Mouse (Mus musculus) intestine, embryonic 15.5 days (tissue): ENCODE results near the gene Rfx4. TPM values are rescaled to one million over a fixed set of nuclear protein-coding genes. Genes with fewer than 3 reads are reported as not detected.
A peak's percentile ranks its signal among the peaks of the same experiment; 100 is the strongest.

ENCODE experiments used
- ATAC-seq: fragments of 200-750 bp; cut with Nextera tagmentation; 2 replicates; pipeline ENCODE4 v1.8.0; 2017; ENCODE audit warnings: moderate TSS enrichment, moderate library complexity
- H3K27ac ChIP-seq: fragments of 300-500 bp; sonication (generic); 2 replicates; pipeline ENCODE4 v1.5.1; 2015; ENCODE audit warnings: mild to moderate bottlenecking, inconsistent platforms
- H3K27me3 ChIP-seq: fragments of 300-500 bp; sonication (generic); replicated peaks from 2 replicates; pipeline ENCODE4 v1.6.1; 2015; ENCODE audit warnings: inconsistent platforms
- H3K36me3 ChIP-seq: fragments of 300-500 bp; sonication (generic); 2 replicates; pipeline ENCODE4 v1.6.1; 2015; ENCODE audit warnings: inconsistent platforms
- H3K4me1 ChIP-seq: fragments of 300-500 bp; sonication (generic); replicated peaks from 2 replicates; pipeline ENCODE4 v1.6.1; 2015; ENCODE audit warnings: inconsistent platforms
- H3K4me2 ChIP-seq: fragments of 300-500 bp; sonication (generic); replicated peaks from 2 replicates; pipeline ENCODE4 v1.6.1; 2015; ENCODE audit warnings: mild to moderate bottlenecking, inconsistent platforms
- H3K4me3 ChIP-seq: fragments of 300-500 bp; sonication (generic); replicated peaks from 2 replicates; pipeline ENCODE4 v1.5.1; 2015; ENCODE audit warnings: inconsistent platforms
- H3K9ac ChIP-seq: fragments of 300-500 bp; sonication (generic); 2 replicates; pipeline ENCODE4 v1.6.1; 2015; ENCODE audit warnings: inconsistent platforms
- H3K9me3 ChIP-seq: fragments of 300-500 bp; sonication (generic); 2 replicates; pipeline ENCODE4 v1.6.1; 2016; ENCODE audit warnings: inconsistent platforms
- WGBS: fragments of 180-500 bp; shearing (Covaris S2); methylation state at CpG from one replicate; pipeline ENCODE4 v1.1.7; 2015; 5-methylcytosine and 5-hydroxymethylcytosine counted together
- polyA plus RNA-seq: library from polyadenylated mRNA; unstranded; fragments of >200 nt; fragmentation: Nextera tagmentation; extraction: Ambion mirVana; gene quantifications from 2 replicates; pipeline ENCODE4 v1.2.1, GENCODE M21; 2015

The Rfx4 gene
- polyA plus RNA-seq, 1 experiment from 2014 or later, result not detected

DNA sequence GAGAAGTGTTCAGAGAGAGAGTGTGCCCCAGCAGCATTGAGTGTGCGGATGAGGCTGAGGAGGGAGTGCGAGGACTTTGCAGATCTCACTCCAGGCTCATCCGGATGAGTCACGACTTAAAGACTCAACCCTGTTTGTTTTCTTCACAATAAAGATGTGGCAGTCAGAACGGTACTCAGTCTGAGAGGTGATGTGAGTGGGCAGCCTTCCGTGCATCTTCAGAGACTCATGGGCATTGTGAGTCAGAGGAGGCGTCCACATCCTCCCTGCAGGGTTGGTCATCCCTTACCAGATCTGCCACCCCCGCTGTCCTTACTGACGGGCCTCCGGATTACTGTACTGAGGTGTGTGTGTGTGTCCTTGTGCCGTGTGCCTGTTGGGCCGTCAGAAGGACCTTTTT lies 28.9 kb upstream of the Rfx4 start:
- H3K4me2 ChIP-seq, result no peak overlapping the region
- no peaks in the 10 kb centered on the region for H3K36me3 ChIP-seq
- 89% methylated on average over 12 of the region's 12 CpGs for WGBS
- no peak overlapping the region for H3K4me3 ChIP-seq
- H3K27me3 ChIP-seq, result no peaks in the 10 kb centered on the region; the same call in 1 of the 2 replicates
- H3K4me1 ChIP-seq, result no peaks in the 10 kb centered on the region
- H3K27ac ChIP-seq, result no peak overlapping the region
- no peak overlapping the region for H3K9ac ChIP-seq
- no peaks in the 10 kb centered on the region for H3K9me3 ChIP-seq
- ATAC-seq, result no peak

DNA sequence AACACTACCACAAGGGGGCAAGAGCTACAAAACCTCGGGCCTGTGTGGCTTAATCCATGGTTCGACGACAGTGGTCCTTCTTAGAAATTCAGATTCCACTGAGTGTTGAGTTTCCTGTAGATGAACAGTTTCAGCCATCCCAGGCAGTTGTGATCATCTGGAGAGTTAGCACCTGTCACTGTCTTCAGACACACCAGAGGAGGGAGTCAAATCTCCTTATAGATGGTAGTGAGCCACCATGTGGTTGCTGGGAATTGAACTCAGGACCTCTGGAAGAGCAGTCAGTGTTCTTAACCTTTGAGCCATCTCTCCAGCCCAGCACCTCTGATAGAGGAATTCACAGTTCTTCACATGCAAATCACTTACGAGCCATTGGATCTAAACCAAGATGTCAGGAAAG lies 28.1 kb upstream of the Rfx4 start:
- no peak overlapping the region for H3K27ac ChIP-seq
- WGBS, result 85% methylated on average over 4 of the region's 4 CpGs
- no peak overlapping the region for H3K4me2 ChIP-seq
- no peaks in the 10 kb centered on the region for H3K4me1 ChIP-seq
- no peaks in the 10 kb centered on the region for H3K36me3 ChIP-seq
- no peak overlapping the region for H3K9ac ChIP-seq
- no peak overlapping the region for H3K4me3 ChIP-seq
- H3K27me3 ChIP-seq, result no peaks in the 10 kb centered on the region; the same call in 1 of the 2 replicates
- no peaks in the 10 kb centered on the region for H3K9me3 ChIP-seq
- ATAC-seq, result no peak

- WGBS, result 87% methylated on average over 3 of the region's 3 CpGs
- no peak overlapping the region for H3K27ac ChIP-seq
- no peaks in the 10 kb centered on the region; the same call in 1 of the 2 replicates for H3K27me3 ChIP-seq
- peaks cover 3% of the 10 kb centered on the region; the same call in 1 of the 2 replicates for H3K4me1 ChIP-seq
- no peak overlapping the region for H3K4me3 ChIP-seq
- H3K36me3 ChIP-seq, result no peaks in the 10 kb centered on the region
- no peaks in the 10 kb centered on the region for H3K9me3 ChIP-seq
- ATAC-seq, result no peak
- H3K9ac ChIP-seq, result no peak overlapping the region
- no peak overlapping the region for H3K4me2 ChIP-seq
Measured at GRCm38 (mm10) chr10:84730078-84730477, 25.8 kb upstream of the Rfx4 start.

DNA sequence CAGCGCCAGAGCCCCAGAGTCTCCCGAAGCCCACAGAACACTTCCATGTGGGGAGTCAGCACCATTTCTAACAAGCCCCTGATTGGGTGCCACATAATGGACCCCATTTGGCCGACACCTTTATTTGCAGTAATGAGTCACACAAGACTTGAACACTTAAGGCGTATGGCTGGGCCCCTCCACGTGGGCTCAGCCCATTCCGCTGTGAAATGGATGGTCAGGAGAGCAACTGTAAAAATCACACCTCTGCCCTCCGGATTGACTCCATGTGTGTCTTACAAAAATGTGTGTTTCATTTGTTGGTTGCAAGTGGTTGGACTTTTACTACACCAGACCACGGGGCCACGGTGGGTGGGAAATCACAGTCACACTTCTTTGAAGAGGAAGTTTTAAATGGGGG lies 24.9 kb upstream of the Rfx4 start:
- Histone ChIP-seq H3K27me3 (no peaks in the 10 kb centered on the region; the same call in 1 of the 2 replicates), H3K4me2 (no peak overlapping the region), H3K27ac (no peak overlapping the region), H3K9ac (no peak overlapping the region), H3K36me3 (no peaks in the 10 kb centered on the region), H3K4me3 (no peak overlapping the region), H3K9me3 (no peaks in the 10 kb centered on the region), H3K4me1 (peaks cover 3% of the 10 kb centered on the region; the same call in 1 of the 2 replicates)
- no peak for ATAC-seq
- 75% methylated on average over 9 of the region's 9 CpGs for WGBS

DNA sequence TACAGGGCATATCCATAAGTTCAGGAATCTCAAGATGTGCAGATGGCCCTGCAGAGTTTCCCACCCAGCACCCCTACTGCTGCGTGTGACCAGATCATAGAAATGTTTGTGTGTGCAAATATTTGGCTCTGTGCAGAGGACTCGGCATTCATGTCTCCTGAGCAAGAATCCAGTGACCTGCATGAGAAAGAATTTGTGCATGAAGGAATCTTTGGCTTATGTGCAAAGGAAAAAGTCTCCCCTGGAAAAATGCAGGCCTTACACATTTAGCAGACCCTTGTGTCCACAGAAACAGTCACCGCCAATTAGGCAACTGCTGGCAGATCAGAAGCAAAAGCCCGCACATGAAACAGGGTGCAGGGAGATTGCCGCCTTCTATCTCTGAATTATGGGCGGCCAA lies 22.4 kb upstream of the Rfx4 start:
- Histone ChIP-seq H3K4me3 (no peak overlapping the region), H3K4me2 (no peak overlapping the region)
- ATAC-seq, result no peak

DNA sequence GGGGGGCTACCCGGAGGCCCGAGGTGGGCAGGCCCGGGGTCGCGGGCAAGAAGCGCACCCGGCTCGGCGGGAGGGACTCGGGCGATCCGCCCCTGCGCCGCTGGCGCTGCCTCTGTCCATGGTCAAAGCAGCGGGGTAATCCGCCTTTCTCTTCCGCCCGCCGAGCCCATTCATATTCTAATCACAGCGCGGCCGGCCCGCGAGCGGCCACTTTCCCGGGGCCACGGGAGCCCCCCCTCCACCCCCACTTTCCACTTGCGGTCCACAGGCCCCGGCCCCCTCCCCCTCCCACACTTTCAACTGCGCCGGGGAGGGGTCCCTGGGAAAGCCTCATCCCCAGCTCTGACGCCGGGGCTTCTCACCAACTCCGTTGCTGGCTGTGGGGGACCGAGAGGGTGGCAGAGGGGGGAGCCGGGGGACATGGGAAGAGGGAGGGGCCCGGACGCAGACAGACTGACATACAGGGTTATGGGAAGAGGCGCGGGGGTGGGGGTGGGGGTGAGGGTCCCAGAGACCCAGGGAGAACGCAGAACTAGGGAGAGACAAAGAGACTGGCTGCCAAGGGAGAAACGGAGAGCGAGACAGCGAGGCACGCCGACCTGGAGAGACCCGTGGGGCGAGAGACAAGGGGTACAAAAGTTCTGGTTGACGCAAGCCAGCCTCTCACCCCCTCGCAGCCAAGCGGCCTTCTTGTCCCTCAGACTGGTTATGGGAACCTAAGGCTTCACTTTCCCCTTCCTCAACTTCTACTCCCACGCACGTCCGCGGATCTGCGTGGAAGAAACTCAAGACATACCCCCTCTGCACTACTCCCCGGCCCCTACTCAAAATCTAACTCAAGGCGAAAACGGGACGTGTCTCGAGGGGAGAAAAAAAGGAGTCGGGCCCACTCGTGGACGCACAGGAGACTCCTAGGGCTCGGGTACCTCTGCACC lies 744 bp upstream of the Rfx4 start:
- 0 out of 2 replicates have a peak, but pooled peaks have one; percentile 17 for ATAC-seq

More for the DNA sequence above, 22.4 kb upstream of the Rfx4 start:
- WGBS, result 36% methylated on average over 6 of the region's 6 CpGs
- Histone ChIP-seq H3K36me3 (no peaks in the 10 kb centered on the region), H3K27me3 (no peaks in the 10 kb centered on the region; the same call in 1 of the 2 replicates), H3K9me3 (no peaks in the 10 kb centered on the region), H3K4me1 (peaks cover 3% of the 10 kb centered on the region; the same call in 1 of the 2 replicates), H3K27ac (no peak overlapping the region), H3K9ac (no peak overlapping the region)

DNA sequence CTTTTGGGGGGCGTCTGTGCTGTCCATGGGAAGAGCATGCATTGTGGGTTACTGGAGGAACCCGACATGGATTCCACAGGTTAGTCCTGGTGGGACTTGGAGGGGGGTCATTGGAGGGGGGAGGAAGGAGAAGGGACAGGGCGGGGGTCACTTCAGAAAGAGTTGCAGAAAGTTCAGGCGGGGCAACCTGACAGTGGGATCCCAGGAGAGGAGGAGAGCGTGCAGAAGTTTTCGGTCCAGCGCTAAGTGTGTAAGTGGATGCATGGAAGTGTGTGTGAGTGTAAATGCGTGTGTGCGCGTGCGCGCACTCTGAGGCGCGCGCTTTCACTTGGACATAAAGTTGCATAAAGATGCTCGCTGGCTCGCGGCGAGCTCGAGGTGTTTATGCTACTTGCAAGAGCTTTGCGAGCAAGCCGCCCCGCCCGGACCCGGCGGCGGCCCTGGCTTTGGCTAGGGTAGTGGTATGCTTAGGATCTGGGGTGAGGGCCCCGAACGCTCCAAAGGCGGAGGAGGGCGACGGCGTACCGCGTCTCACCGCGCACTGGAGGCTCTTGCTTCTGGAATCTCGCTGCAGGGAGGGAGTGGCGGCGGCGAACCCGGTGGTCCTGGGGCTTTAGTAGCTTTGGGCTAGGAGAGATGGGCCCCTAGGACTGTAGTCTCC lies 703 bp downstream of the Rfx4 start:
- under 1% methylated on average over 42 of the region's 42 CpGs for WGBS
- Histone ChIP-seq H3K27ac (no peak overlapping the region), H3K9me3 (no peaks in the 10 kb centered on the region), H3K9ac (no peak overlapping the region), H3K4me1 (peaks cover 48% of the 10 kb centered on the region), H3K36me3 (no peaks in the 10 kb centered on the region), H3K27me3 (peaks cover 88% of the 10 kb centered on the region), H3K4me2 (peak overlapping the region; percentile 56), H3K4me3 (peak overlapping the region; percentile 18)
- ATAC-seq, result peak; percentile 31; the same call in 1 of the 2 replicates

More for the DNA sequence above, 744 bp upstream of the Rfx4 start:
- no peak overlapping the region for H3K27ac ChIP-seq
- H3K9me3 ChIP-seq, result no peaks in the 10 kb centered on the region
- H3K36me3 ChIP-seq, result no peaks in the 10 kb centered on the region
- H3K9ac ChIP-seq, result no peak overlapping the region
- H3K4me2 ChIP-seq, result peak overlapping the region; percentile 56
- peaks cover 41% of the 10 kb centered on the region for H3K4me1 ChIP-seq
- peaks cover 82% of the 10 kb centered on the region for H3K27me3 ChIP-seq
- WGBS, result 1% methylated on average over 65 of the region's 66 CpGs
- peak overlapping the region; percentile 31 for H3K4me3 ChIP-seq

DNA sequence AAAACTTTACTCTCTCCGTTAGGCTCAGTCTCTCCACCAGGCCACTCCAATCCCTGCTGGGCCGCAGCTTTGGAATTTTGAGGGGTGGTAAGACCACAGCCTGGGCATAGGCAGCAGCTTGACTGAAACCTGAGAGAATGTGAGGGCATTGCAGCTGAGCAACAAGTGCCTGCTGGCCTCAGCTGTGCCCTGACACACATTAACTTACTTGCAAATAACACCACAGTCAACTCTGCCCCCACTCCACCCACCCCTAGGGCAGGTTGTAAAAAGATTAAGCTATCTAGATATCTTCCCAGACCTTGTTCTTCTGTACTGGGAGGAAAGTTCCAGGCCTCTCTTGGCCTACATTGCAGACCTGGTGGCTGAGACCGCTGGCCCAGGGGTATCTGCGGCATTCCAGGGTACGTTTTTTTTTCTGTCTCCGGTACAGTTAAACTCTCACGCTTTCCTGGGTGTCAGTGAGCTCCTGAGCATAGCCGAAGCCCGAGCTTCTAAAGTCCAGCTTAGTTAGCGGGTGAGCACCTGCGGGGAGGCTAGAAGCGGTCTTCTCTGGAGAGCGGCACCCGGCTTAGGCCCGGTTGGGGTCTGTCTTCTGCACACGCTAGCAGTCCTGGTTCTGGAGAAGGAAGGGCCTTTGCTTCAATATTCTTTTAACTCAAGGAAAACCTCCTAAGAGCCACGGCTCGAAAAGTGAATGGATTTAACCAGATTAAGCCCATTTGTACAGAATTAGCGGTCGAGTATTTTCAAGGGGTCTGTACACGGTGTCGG lies 1.8 kb downstream of the Rfx4 start:
- Histone ChIP-seq H3K36me3 (no peaks in the 10 kb centered on the region), H3K4me1 (peaks cover 48% of the 10 kb centered on the region), H3K4me2 (no peak overlapping the region; the same call in 1 of the 2 replicates), H3K9ac (no peak overlapping the region), H3K27me3 (peaks cover 88% of the 10 kb centered on the region), H3K4me3 (no peak overlapping the region), H3K27ac (no peak overlapping the region), H3K9me3 (no peaks in the 10 kb centered on the region)
- ATAC-seq, result peak; percentile 76
- WGBS, result 5% methylated on average over 22 of the region's 22 CpGs

- no peak overlapping the region for H3K4me2 ChIP-seq
- no peaks in the 10 kb centered on the region for H3K36me3 ChIP-seq
- H3K9ac ChIP-seq, result no peak overlapping the region
- peaks cover 48% of the 10 kb centered on the region for H3K4me1 ChIP-seq
- WGBS, result 6% methylated on average over 5 of the region's 5 CpGs
- H3K27ac ChIP-seq, result no peak overlapping the region
- H3K9me3 ChIP-seq, result no peaks in the 10 kb centered on the region
- no peak overlapping the region for H3K4me3 ChIP-seq
- peaks cover 86% of the 10 kb centered on the region for H3K27me3 ChIP-seq
- no peak for ATAC-seq
Measured at GRCm38 (mm10) chr10:84758200-84758468, 2.3 kb downstream of the Rfx4 start.

DNA sequence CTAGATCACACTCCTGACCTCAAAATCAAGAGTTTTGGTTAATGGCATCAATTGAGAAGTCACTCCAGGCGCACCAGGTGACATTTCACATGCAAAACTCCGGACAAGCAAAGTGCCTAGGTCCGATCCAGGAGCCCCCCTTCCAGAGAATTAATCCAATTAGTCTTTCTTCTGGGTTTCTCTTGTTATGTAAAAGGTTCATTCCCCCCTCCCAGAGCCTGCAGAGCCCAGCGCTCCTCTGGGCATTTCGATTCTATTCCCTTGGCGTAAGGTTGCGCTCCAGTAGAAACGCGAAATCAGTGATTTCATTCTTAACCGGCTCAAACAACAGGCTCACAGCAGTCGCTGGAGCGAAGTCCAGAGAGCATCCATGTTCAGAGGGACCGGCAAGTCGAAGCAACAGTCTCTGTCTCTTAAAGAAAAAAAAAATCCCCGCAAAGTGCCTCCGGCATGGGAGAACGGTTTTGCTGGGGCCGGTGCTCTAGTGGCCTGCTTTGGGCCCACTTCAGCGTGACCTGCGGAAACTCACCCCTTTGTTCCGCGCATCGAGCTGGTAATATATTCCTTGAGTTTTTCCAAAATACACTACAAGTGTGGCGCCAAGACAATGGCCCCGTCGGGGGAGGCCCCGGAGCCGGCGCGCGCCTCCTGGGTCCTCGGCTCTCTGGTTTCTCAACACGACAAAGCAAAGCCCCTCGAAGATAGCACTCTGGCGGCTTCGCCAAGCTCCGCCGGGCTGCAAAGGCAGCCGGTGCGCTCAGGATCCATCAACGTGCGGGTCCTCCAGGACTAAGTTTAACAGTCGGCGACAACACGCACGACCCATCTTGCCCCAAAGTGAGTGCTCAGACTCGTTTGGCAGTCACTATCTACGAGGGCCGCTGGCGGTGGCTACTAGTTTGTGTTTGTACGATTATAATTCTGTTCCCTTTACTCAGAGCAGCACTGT lies 2.9 kb downstream of the Rfx4 start:
- no peak overlapping the region for H3K27ac ChIP-seq
- peaks cover 48% of the 10 kb centered on the region for H3K4me1 ChIP-seq
- WGBS, result 4% methylated on average over 51 of the region's 51 CpGs
- H3K27me3 ChIP-seq, result peaks cover 83% of the 10 kb centered on the region
- no peaks in the 10 kb centered on the region for H3K36me3 ChIP-seq
- H3K4me3 ChIP-seq, result peak overlapping the region; percentile 9; the same call in 1 of the 2 replicates
- no peaks in the 10 kb centered on the region for H3K9me3 ChIP-seq
- no peak overlapping the region for H3K9ac ChIP-seq
- no peak for ATAC-seq
- H3K4me2 ChIP-seq, result peak overlapping the region; percentile 36

DNA sequence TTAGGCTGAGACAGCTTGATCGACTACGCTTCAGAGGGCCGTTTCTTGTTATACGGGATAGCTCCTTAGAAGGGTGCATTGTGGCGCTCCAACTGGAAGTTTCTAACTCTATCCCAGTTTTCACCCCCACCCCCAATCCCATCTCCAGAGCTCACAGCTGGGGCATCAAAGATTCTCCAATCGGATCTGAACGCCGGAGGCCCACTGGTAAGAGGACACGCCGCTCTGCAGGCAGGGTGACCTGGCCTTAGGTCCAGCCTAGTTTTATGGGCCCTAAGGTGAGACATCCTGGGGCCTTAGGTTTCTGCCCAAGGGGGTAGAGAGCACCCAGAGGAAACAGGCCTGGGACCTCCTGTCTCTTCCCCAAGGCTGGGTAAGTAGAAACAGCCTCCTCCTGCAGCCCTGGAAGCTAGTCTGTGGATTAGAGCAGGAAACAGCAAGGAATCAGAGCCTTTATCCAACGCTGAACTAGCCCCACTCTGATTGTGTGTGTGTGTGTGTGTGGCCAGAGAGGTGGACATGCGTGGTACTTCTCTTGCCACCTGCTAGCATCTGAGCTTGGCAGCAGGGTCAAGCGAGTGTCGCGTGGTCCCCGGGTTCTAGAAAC lies 3.8 kb downstream of the Rfx4 start:
- Histone ChIP-seq H3K9me3 (no peaks in the 10 kb centered on the region), H3K27ac (no peak overlapping the region), H3K36me3 (no peaks in the 10 kb centered on the region), H3K4me2 (peak overlapping the region; percentile 56), H3K4me1 (peaks cover 47% of the 10 kb centered on the region), H3K9ac (no peak overlapping the region), H3K4me3 (peak overlapping the region; percentile 27), H3K27me3 (peaks cover 75% of the 10 kb centered on the region)
- WGBS, result 13% methylated on average over 16 of the region's 16 CpGs
- ATAC-seq, result no peak
